Mouse (Mus musculus) lung, postnatal 14 days (tissue): ENCODE measurements at regions not wholly inside any gene's neighbourhood (a gene's known extent, or its start where the extent isn't known, plus 50 kb on each side); places are given as distances from the start of the nearest gene placed in this dataset.
"Not testable (repeated sequence)": the region's sequence is repeated elsewhere in the genome, so short reads cannot be mapped to it uniquely, and the experiment has no call there.

Experiments
- DNase-seq: peaks from one replicate; pipeline ENCODE4 v3.0.0; 2021

DNA sequence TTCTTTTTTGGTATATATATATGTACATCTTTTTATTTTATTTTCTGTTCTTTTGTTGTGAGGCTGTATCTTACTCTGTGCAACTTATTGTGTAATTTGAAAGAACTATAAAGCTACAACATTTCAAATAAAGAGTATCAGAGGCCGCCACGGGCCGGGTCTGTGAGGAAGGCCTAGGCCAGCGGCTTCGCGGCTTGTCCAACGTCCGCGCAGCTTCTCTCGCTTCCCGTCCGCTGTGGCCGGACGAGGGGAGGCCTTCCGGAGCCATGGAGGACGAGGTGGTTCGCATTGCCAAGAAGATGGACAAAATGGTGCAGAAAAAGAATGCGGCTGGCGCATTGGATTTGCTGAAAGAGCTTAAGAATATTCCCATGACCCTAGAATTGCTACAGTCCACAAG is 167.4 kb downstream of the Kif21a start:
- DNase-seq: not testable (repeated sequence)

DNA sequence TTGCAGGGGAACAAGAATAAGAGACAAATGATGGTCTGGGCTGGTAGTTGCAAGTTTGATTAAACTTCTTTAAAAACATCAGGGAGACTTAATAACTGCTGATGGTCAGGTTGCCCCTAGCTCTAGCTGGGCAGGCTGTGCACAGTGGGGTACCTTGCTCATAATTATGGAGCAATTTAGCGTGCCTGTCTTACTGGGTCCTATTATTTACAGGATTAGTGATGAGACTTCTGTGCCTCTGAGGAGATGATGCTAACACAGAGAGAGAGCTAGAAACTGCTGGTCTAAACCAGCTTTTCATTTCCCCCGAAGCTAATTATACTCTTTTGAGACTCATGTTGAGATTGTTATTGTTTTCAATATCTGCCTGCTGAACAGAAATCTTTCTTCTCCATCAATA is 180.3 kb downstream of the Kif21a start:
- no peak for DNase-seq

DNA sequence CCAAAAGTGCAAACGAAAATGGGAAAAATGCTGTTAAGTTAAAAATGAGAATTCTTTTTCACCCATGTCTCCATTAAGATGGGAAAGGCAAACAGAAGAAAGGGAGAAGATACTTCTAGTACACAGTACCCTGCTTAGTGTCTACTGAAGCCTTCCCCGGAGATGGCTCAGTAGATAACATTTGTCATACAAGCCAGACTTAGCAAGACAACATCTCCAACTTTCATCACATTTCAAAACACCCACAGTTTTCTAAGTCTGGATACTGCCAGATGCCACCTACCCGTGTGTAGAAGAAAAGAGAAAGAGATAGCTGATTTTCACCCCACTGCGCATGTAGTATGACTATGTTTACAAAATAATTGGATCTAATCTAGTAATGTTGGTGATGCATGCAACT is 174.5 kb upstream of the Cpne8 start:
- DNase-seq: not testable (repeated sequence)

DNA sequence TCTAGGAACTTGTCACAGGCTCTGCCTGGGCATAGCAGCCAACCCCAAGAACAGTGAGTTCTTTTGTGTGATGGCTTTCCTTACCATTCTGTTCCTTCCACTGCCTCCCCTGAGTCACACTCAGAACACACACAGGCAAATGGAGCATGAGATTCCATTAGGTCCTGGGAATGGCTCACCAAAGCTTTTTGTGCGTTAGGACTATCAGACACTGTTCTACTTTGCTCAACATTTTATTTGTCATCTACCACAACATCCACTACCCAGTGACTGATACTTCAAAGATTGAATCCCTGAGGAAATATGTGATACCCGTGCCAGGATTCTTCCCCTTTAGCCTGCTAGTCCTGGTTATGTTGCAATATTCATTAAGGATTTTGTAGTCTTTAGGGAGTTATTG is 172.8 kb upstream of the Cpne8 start:
- no peak for DNase-seq

DNA sequence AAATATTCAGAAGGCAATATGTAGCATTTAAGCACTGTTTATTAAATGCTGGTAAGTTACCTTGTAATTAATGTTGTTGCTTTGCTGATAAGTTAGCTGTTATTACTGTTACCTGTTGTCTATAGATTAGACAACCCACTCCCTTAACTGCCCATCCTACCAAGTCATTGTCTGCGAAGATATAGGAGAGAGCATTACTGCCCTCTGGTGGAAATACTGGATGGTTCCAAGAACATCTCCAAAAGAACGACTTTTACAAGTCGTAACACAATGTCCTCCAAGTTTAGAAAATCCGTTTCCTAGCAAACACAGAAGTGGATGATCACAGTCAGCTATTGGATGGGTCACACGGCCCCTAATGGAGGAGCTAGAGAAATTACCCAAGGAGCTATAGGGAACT is 162.2 kb upstream of the Cpne8 start:
- DNase-seq: peak; percentile 33

DNA sequence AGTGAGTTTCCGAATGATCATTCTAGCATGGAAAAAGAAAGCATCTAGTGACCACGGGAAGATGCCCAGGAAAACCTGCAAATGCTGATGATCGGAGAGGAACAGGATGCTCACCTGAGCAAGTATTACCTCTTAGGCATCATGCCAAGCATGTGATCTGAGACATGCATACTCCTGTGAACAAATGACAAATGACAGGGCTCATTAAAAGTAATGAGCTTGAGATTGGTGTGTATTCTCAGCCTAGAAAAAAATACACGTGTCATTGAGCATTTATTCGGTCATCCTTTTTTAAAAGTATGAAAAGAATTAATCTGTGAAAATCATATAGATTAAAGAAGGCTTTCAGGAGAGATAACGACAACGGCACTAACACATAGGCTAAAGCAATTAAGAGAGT is 156.4 kb upstream of the Cpne8 start:
- no peak for DNase-seq

DNA sequence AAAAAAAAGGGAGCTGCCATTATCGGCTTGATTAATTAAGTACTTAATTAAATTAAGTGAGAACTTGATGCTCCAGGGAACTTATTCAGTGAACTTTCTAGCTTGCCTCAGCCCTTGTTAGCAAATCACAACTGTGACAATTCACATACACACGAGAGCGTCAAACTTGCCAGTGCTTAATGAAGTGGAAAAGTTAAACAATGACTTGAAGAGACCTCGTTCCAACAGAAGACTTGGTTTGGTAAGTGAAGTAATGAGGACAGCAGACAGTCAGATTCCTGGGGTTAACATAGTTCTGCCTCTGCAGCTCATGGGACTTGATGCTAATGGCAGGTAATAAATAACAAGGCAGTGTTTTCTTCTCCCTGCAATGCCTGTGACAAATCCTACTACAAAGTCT is 148.6 kb upstream of the Cpne8 start:
- DNase-seq: no peak

DNA sequence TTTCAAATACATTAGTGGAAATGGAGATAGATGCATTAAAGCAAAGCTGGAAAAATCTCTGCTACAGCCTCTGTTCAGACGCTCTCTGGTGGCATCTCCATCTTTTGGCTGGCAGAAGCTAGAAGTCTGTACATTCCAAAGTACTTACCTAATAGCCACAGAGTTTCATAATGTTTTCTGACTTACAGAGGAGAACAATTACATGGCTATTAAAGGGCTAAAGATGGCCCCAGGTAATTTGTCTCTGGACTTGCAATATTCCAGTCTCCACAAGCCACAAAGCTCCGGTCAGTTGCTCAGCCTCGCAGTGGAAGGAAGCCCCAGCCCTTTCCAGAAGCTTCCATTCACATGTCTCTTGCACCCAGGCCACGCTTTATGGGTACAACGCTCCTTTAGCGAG is 143.1 kb upstream of the Cpne8 start:
- DNase-seq: no peak

DNA sequence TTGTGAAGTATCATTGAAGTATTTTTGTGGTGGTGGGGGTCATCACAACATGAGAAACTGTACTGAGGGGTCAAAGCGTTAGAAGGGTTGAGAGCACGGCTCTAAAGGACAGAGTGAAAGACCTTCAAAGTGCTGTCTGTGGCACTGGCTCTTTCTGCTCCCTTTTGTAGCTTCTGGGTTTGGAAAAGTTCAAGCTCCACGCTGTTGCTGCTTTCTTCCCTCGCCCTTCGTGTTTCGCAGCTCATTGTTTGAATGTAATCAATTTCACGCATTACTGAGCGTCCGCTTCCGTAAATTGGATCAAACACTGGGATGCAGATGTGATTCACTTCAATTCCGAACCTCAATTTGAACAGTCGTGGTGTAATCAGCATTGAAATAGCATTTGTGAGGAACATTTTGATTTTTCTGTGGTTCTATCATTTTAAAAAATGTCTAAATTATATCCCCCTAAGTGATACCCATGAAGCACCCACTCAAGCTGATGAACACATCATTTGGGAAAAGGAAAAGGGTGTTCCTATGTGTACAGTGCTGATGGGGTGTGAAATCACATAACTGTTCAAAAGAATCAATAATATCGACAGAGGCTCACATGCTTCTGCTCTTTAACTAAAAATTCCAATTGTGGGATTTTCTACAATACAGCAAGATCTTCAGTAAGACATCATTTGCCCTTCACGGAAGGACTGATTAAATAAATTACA is 140.9 kb upstream of the Cpne8 start:
- no peak for DNase-seq

DNA sequence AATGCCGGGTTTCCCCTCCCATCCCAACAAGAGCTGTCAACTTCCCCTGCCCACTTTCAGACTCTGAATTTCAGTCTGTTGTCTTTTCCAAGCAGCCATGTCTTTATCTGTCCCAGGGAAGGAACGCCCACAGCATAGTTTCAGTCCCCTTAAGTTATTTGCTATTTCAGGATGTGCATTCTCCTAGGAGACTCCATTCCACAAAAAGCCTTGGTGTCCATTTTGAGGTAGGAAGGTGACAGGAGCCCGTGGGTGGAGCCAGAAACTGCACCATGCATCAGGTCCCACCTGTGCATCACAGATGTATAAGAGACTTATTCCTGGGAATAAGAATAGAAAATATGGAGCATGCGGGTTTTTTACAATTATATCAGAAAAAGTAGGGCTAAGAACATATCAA is 138.9 kb upstream of the Cpne8 start:
- DNase-seq: no peak

DNA sequence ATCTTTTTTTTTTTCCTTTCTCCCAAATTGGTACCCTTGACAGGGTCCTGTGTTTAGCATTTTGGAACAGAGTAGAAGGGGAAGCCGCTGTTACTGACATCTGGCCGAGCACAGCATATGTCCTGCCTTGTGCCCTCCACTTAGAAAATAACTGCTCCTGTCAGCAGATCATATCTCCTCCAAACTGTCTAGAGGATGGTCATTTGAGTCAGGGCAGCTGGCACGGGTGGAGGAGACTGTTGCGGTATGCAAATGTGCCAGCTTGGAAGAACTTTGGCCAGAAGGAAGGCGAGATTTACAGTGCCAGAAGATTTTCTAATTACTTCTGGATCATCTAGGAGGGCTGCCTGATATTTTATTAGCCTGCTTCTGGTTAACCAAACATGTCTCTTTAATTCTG is 134.7 kb upstream of the Cpne8 start:
- DNase-seq: no peak

DNA sequence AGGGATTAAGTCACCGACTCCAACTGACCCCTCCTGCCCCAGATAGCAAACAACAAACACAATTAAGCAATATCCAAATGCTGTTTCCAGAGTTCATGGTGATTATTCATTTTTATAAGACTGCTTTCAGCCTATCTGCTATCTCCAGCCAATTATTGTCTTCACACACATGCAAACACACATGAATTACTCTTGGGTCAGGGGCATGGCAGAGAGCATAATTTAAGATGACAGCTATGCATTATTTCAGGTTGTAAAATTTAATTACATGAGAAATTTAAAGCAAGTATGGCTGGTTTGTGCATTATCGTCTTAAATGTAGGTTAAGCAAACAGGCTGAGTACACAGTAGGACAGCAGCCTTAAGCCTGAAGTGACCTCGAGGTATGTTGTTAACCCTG is 131.1 kb upstream of the Cpne8 start:
- DNase-seq: no peak

DNA sequence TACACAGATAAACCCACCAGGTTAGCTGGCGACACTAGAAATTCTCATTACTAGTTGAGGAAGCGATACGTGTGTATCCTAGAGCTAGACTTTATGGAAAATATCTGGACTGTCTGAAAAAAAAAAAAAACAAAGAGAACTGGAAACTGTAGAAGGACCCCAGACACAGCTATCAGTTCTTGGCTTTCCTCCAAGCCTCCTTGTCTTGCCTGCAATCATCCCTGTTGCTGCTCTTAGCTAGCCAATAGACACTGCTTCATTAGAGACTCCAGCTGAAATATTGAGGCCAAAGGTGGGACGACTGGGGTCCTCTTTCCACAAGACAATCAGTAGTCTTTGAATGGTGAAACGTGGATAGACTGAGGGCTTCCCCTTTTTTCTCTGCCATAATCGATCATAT is 129.0 kb upstream of the Cpne8 start:
- no peak for DNase-seq

DNA sequence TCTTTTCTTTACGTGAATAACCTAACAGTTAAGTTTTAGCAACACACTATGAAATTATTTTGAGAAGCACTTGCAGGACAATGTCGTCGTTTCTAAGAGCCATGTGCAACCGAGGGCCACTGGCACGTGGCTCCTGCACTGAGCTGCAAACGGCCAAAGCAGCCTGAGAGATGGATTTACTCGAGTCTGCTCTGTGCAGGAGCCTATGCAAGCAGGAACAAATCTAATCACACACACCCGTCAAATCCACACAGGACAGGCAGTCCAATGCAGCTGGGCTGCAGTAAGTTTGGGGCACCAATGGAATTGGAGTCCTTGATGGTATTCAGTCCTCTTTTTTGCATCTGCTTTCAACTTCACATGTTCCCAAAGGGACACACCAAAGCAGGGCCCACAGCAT is 118.8 kb upstream of the Cpne8 start:
- DNase-seq: no peak

DNA sequence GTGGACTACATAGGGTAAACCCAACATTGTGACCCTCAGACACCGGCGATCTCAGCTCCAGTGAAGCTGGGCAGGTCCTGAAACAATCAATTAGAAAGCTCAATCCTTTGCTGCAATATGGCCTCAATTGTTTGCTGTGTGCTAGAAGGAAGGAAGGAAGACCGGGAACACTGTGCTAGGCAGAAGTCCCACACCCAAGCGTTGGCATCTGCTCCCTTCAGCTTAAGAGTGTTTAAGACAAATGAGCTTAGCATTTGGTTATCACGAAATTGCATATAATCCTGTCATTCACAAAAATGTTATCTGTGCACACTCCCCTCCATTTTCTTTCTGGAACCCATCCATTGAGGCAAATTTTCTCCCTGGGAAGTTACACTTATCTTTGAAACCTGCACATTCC is 110.7 kb upstream of the Cpne8 start:
- DNase-seq: peak; percentile 2

DNA sequence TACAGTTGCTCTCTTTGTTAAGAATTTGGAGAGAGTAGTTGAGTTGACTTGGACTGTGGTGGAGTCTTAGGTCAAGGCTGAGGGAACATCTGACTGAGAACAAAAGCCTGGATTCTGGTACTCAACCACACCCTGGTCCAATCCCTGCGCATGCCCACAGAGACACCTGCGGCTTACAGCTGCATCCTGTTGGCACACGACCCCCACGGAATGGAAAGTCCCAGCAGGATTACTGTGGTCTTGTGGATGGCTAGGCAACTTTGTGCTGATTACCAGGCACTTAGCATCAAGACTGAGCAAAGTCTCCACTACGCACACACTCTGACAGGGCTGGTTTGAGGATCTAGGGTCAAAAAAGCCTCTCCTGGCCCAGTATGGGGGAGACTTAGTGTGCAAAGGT is 105.5 kb upstream of the Cpne8 start:
- DNase-seq: no peak

DNA sequence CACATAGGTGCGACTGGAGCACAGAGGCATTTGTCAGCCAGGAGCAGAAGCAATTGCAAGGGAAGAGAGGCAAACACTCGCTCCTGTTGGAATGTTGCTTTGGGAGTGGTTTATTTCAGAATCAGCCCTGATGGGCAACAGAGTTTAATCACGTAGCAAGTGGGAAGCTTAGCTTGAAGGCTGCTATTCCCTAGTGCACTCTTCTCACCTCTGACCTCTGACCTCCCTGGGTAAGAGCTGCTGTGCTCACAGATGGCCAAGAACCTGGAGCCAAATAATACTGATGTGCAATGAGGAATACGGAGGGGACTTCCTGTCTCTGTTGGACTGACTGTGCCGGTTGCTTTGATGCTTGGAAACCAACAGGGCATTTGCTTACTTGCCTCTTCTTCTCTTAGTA is 88.3 kb upstream of the Cpne8 start:
- no peak for DNase-seq

DNA sequence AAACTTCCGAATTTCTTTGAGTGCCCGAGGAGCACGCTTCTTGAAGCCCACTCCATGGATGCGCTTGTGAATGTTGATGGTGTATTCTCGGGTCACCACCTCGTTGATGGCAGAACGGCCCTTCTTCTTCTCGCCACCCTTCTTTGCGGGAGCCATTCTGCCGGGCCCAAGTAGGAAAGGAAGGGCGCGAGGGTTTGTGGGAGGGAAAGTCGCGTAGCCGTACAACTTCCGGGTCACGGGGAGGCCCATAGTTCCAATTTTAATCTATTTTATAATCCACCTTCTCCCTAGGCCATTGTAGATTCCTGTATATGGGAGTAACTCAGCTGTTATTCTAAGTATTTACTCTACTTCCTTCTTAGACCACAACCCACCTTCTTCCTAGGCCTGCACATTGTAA is 85.3 kb upstream of the Cpne8 start:
- DNase-seq: not testable (repeated sequence)

DNA sequence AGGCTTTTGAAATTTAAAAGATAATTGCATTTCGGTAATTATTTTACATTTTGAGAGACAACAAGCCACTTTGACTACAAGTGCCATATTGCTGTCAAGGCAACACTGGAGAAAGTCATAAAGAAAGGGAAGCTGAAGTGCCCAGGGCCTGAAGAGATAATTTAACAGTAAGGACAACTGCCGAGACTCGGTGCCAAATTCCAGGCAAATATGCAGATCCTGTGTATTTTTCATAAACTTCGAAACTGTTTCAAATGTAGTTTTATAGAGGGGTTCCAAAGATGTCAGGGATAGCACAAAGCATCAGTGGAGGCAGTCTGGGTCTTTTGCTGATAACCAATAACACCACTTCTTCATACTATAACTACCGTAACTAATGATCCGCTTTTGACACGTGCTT is 54.7 kb upstream of the Cpne8 start:
- no peak for DNase-seq
